Mouse (Mus musculus): ENCODE data around the gene Msrb3. TPM values are rescaled to one million over a fixed set of nuclear protein-coding genes. Genes with fewer than 3 reads are reported as not detected.

Gene Msrb3
- polyA plus RNA-seq, 1 experiment from 2014 or later: 18.8 TPM

DNA sequence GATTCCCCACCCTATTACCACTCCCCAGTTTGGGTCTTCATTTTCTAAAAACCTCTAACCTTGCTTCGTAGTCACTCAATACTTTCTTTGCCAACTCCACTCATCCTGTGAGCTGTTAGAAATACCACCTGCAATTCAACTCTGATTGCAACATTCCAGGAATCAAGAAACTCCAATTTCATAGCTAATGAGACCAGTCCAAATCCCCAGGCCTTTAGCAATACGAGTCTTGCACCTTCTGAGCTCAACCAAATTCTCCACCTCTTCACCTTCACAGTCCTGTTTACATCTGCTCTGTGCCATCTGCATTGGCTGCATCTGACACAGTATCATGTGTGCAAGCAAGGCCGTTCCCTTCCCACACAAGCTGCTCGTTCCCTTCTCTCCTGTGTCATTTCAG is 5.0 kb downstream of the Msrb3 start:
- no peak for ATAC-seq
- Histone ChIP-seq H3K27me3 (replicated peaks; ENCODE audit: insufficient read depth, low read length) (no peaks in the 10 kb centered on the region), H3K4me1 (ENCODE audit: insufficient read depth, low read depth, low read length) (peaks cover 2% of the 10 kb centered on the region; the same call in 1 of the 2 replicates), H3K36me3 (ENCODE audit: insufficient read depth, low read length) (no peaks in the 10 kb centered on the region), H3K4me2 (replicated peaks; ENCODE audit: low read depth, low read length) (no peak overlapping the region; the same call in 1 of the 2 replicates), H3K4me3 (ENCODE audit: low read depth, low read length) (no peak overlapping the region), H3K9me3 (ENCODE audit: low read length) (no peaks in the 10 kb centered on the region), H3K27ac (ENCODE audit: low read length) (peak overlapping the region; percentile 33; the same call in 1 of the 2 replicates), H3K9ac (replicated peaks; ENCODE audit: low read depth) (no peak overlapping the region)
- WGBS: 59% methylated on average over 4 of the region's 4 CpGs
- TF ChIP-seq CTCF (IDR thresholded peaks at IDR 0.05): no peak
- TF ChIP-seq EP300 (IDR thresholded peaks at IDR 0.05): no peak
- DNase-seq (ENCODE audit: low spot score): no peak

DNA sequence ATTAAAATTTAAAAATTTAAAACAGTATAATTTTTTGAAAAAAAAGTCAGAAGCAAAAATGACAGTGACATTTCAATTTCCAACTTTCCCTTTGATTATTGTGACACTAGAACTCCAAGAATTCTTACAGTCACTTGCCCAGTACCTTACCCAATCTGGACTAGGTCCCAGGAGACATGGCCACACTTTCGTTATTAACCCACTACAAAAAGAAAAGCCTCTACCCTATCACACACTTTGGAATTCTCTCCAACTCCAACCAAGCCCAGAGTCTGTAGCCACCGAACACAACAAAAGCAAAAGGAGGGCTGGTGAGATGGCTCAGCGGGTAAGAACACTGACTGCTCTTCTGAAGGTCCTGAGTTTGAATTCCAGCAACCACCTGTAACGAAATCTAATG is 7.8 kb downstream of the Msrb3 start:
- no peak overlapping the region for H3K4me3 ChIP-seq (ENCODE audit: low read depth, low read length)
- no peak overlapping the region for H3K27ac ChIP-seq (ENCODE audit: low read length)
- H3K36me3 ChIP-seq (ENCODE audit: insufficient read depth, low read length): no peaks in the 10 kb centered on the region
- no peak for DNase-seq (ENCODE audit: low spot score)
- no peaks in the 10 kb centered on the region for H3K9me3 ChIP-seq (ENCODE audit: low read length)
- peaks cover 2% of the 10 kb centered on the region; the same call in 1 of the 2 replicates for H3K4me1 ChIP-seq (ENCODE audit: insufficient read depth, low read depth, low read length)
- 96% methylated on average over 4 of the region's 4 CpGs for WGBS
- ATAC-seq: no peak
- no peak overlapping the region for H3K9ac ChIP-seq (replicated peaks; ENCODE audit: low read depth)
- no peaks in the 10 kb centered on the region for H3K27me3 ChIP-seq (replicated peaks; ENCODE audit: insufficient read depth, low read length)
- H3K4me2 ChIP-seq (replicated peaks; ENCODE audit: low read depth, low read length): no peak overlapping the region
- TF ChIP-seq CTCF (IDR thresholded peaks at IDR 0.05): no peak
- no peak for TF ChIP-seq EP300 (IDR thresholded peaks at IDR 0.05)

DNA sequence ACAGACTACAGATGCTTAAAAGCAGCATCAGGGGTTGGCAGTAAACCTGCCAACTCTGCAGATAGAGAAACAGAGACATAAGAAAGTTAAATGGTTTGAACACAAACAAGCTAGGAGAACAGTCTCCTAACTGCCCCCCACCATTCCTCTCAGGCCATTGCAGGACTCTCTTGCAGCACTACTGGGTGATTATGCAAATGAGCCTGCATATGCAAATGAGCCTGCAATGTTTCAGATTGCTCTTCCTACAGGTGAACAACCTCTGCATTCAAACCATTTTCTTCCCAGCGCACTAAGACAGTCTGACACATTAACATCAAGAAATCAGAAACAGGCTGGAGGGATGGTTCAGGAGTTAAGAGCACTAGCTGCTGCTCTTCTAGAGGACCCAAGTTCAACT is 8.3 kb downstream of the Msrb3 start:
- H3K27ac ChIP-seq (ENCODE audit: low read length): no peak overlapping the region
- no peaks in the 10 kb centered on the region for H3K9me3 ChIP-seq (ENCODE audit: low read length)
- no peak overlapping the region for H3K4me2 ChIP-seq (replicated peaks; ENCODE audit: low read depth, low read length)
- no peak overlapping the region for H3K9ac ChIP-seq (replicated peaks; ENCODE audit: low read depth)
- WGBS: 100% methylated on average over 1 of the region's 1 CpGs
- H3K36me3 ChIP-seq (ENCODE audit: insufficient read depth, low read length): no peaks in the 10 kb centered on the region
- DNase-seq (ENCODE audit: low spot score) (no peak), ATAC-seq (no peak)
- H3K4me3 ChIP-seq (ENCODE audit: low read depth, low read length): no peak overlapping the region
- TF ChIP-seq EP300 (IDR thresholded peaks at IDR 0.05): no peak
- H3K4me1 ChIP-seq (ENCODE audit: insufficient read depth, low read depth, low read length): peaks cover 2% of the 10 kb centered on the region; the same call in 1 of the 2 replicates
- H3K27me3 ChIP-seq (replicated peaks; ENCODE audit: insufficient read depth, low read length): no peaks in the 10 kb centered on the region

DNA sequence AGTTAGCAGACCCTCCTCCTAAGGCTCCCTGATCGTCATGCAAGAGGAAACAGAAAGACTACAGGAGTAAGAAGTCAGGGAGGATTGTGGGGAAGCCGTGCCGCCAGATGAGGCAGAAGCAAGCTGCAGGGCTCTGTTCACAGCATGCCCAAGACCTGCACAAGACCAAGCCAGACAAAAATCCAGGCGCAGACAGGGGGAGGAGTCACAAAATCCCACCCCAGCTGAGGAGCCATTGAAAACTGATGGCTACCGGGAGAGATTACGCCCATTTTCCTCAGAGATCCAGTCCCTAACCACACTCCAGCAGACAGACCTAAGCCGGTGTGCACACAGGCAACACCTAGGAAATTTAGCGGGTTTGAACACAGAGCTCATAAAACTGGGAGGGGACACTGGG is 10.4 kb downstream of the Msrb3 start:
- DNase-seq (ENCODE audit: low spot score) (no peak), ATAC-seq (no peak)
- TF ChIP-seq CTCF (IDR thresholded peaks at IDR 0.05) (no peak), EP300 (IDR thresholded peaks at IDR 0.05) (no peak)
- Histone ChIP-seq H3K9me3 (ENCODE audit: low read length) (no peaks in the 10 kb centered on the region), H3K4me1 (ENCODE audit: insufficient read depth, low read depth, low read length) (peaks cover 1% of the 10 kb centered on the region; the same call in 1 of the 2 replicates), H3K4me2 (replicated peaks; ENCODE audit: low read depth, low read length) (no peak overlapping the region), H3K27me3 (replicated peaks; ENCODE audit: insufficient read depth, low read length) (no peaks in the 10 kb centered on the region), H3K4me3 (ENCODE audit: low read depth, low read length) (no peak overlapping the region), H3K27ac (ENCODE audit: low read length) (no peak overlapping the region), H3K9ac (replicated peaks; ENCODE audit: low read depth) (no peak overlapping the region), H3K36me3 (ENCODE audit: insufficient read depth, low read length) (no peaks in the 10 kb centered on the region)
- WGBS: 92% methylated on average over 8 of the region's 8 CpGs

GRCm38 (mm10) chr10:120884220-120884619 is 14.7 kb downstream of the Msrb3 start:
- Histone ChIP-seq H3K36me3 (ENCODE audit: insufficient read depth, low read length) (no peaks in the 10 kb centered on the region), H3K27ac (ENCODE audit: low read length) (no peak overlapping the region), H3K4me2 (replicated peaks; ENCODE audit: low read depth, low read length) (no peak overlapping the region), H3K9me3 (ENCODE audit: low read length) (no peaks in the 10 kb centered on the region), H3K4me3 (ENCODE audit: low read depth, low read length) (no peak overlapping the region), H3K9ac (replicated peaks; ENCODE audit: low read depth) (no peak overlapping the region), H3K4me1 (ENCODE audit: insufficient read depth, low read depth, low read length) (no peaks in the 10 kb centered on the region; the same call in 1 of the 2 replicates), H3K27me3 (replicated peaks; ENCODE audit: insufficient read depth, low read length) (no peaks in the 10 kb centered on the region)
- WGBS: 82% methylated on average over 14 of the region's 14 CpGs
- DNase-seq (ENCODE audit: low spot score): no peak
- ATAC-seq: no peak
- TF ChIP-seq EP300 (IDR thresholded peaks at IDR 0.05) (no peak), CTCF (IDR thresholded peaks at IDR 0.05) (no peak)

DNA sequence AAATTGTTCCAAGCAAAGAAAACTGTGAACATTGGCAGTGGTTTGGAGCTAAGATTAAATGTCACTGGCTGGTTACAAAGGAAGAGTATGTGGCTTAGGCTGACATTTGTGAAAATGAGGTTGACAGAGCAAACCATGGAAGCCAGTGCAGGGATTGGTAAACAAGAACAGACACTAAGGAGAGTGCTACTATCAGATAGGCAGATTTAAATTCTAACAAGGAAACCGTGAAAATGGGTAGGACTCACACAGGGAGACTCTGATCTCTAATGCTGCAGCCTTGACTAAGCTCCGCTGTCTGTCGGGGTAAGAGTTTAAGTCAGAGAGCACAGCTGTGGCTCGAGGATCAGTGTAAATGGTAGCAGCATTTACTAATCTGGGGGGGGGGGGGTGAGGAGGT is 15.2 kb downstream of the Msrb3 start:
- no peaks in the 10 kb centered on the region for H3K27me3 ChIP-seq (replicated peaks; ENCODE audit: insufficient read depth, low read length)
- H3K4me1 ChIP-seq (ENCODE audit: insufficient read depth, low read depth, low read length): no peaks in the 10 kb centered on the region; the same call in 1 of the 2 replicates
- DNase-seq (ENCODE audit: low spot score) (no peak), ATAC-seq (no peak)
- H3K4me2 ChIP-seq (replicated peaks; ENCODE audit: low read depth, low read length): no peak overlapping the region
- H3K4me3 ChIP-seq (ENCODE audit: low read depth, low read length): no peak overlapping the region
- no peak for TF ChIP-seq EP300 (IDR thresholded peaks at IDR 0.05)
- no peak for TF ChIP-seq CTCF (IDR thresholded peaks at IDR 0.05)
- no peak overlapping the region for H3K9ac ChIP-seq (replicated peaks; ENCODE audit: low read depth)
- 58% methylated on average over 4 of the region's 4 CpGs for WGBS
- H3K36me3 ChIP-seq (ENCODE audit: insufficient read depth, low read length): no peaks in the 10 kb centered on the region
- H3K9me3 ChIP-seq (ENCODE audit: low read length): no peaks in the 10 kb centered on the region
- H3K27ac ChIP-seq (ENCODE audit: low read length): no peak overlapping the region

DNA sequence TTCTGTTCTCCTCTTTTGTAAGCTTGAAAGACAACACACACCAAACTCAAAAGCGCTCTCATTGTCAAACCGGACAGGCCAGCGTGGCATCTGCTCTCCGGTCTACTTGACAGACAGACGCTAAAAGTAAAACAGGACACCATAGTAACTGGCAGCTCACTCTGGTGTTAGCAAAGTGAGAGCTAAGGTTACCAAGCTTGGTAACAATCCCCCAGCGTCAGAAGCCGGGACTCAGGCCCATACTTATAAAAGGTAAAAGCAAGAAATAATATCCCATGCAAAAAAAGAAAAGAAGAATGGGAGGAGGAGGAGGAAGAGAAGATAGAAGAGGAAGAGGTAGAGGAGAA is 15.9 kb downstream of the Msrb3 start:
- Histone ChIP-seq H3K4me2 (replicated peaks; ENCODE audit: low read depth, low read length) (peak overlapping the region; percentile 44), H3K36me3 (ENCODE audit: insufficient read depth, low read length) (no peaks in the 10 kb centered on the region), H3K4me3 (ENCODE audit: low read depth, low read length) (peak overlapping the region; percentile 17; the same call in 1 of the 2 replicates), H3K9ac (replicated peaks; ENCODE audit: low read depth) (no peak overlapping the region), H3K27me3 (replicated peaks; ENCODE audit: insufficient read depth, low read length) (no peaks in the 10 kb centered on the region), H3K27ac (ENCODE audit: low read length) (peak overlapping the region; percentile 22), H3K4me1 (ENCODE audit: insufficient read depth, low read depth, low read length) (no peaks in the 10 kb centered on the region; the same call in 1 of the 2 replicates), H3K9me3 (ENCODE audit: low read length) (no peaks in the 10 kb centered on the region)
- 5% methylated on average over 7 of the region's 7 CpGs for WGBS
- ATAC-seq: 0 out of 2 replicates have a peak, but pooled peaks have one; percentile 12
- no peak for TF ChIP-seq EP300 (IDR thresholded peaks at IDR 0.05)
- TF ChIP-seq CTCF (IDR thresholded peaks at IDR 0.05): no peak
- no peak for DNase-seq (ENCODE audit: low spot score)

Data from lung, postnatal 0 days (tissue).